Mouse (Mus musculus) retina, adult 2 months (tissue): Measurements from ENCODE around the gene Vezf1.

Experiments
- DNase-seq: peaks from one replicate; pipeline ENCODE4 v3.0.0-alpha.2; 2012; ENCODE audit warnings: low read depth, low spot score

The Vezf1 gene

GRCm38 (mm10) chr11:88053821-88054220, 14.3 kb upstream of the Vezf1 start:
- DNase-seq: no peak

- no peak for DNase-seq
Observed at GRCm38 (mm10) chr11:88054589-88054988, 13.5 kb upstream of the Vezf1 start.

DNA sequence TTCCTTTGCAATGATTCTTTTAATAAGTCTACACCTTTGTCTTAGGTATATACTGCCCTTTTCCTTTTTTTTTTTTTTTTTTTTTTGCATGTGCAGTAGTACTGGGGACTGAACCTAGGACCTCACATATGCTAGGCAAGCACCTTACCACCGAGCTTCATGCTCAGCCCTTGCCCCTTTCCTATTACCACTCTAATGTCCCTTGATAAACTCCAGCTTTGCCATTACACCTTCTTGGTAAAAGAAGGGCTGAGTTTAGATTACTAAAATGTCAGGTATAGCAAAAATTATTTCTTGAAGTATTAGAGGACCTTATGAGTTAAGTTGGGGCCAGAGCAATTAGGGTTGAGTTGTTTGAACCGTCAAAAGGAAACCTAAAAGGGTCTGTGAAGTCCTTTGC, 12.3 kb upstream of the Vezf1 start:
- no peak for DNase-seq

- DNase-seq: no peak
Observed at GRCm38 (mm10) chr11:88057788-88058187, 10.3 kb upstream of the Vezf1 start.

DNA sequence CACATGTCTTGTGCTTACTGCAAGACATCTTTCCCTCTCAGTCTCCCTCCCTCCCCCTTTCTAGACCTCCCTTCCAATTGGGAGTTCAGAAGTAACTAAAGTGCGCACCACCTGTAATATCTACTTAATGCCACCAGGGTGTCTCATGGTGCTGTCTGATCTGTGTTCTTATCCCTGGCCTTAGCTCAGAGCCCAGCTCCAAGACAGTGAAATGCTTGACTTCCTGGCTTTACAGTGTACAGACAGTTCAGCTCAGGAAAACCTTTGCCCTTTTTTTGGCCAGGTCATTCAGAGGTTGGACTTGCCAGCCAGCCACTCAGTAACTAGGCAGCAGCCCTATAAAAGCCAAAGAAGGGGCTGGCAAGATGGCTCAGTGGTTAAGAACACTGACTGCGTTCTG, 8.9 kb upstream of the Vezf1 start:
- DNase-seq: no peak

DNA sequence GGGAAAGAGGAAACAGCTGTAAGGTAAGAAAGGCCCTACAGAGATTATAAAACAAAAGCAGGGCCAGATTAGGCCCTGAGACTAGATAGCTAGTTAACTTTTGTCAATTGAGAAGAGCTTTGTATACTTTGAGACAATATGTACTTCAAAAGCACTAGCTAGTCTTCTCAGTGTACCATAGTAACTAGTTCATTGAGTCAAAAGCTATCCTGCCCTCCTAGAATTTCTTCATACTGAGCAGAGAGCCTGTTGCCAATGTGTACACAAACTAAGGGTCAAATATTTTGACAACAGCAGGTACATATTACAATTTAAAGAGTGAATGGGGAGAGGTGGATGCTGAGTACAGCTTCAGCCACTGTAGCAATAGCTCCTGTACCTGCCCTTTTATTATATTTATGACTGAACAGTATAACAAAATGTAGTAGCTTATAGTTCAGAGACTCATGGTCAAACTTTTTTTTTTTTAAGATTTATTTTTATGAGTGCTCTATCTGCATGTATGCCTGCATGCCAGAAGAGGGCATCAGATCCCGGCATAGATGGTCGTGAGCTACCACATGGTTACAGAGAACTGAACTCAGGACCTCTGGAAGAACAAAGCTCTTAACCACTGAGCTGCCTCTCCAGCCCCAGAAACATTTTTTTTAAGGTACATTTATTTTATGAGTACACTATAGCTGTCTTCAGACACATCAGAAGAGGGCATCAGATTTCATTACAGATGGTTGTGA, 6.0 kb upstream of the Vezf1 start:
- DNase-seq: no peak

GRCm38 (mm10) chr11:88065732-88066131, 2.3 kb upstream of the Vezf1 start:
- no peak for DNase-seq

- no peak for DNase-seq
Observed at GRCm38 (mm10) chr11:88067191-88067585, 891 bp upstream of the Vezf1 start.

GRCm38 (mm10) chr11:88068411-88069245, 549 bp downstream of the Vezf1 start:
- DNase-seq: peak; percentile 61

DNA sequence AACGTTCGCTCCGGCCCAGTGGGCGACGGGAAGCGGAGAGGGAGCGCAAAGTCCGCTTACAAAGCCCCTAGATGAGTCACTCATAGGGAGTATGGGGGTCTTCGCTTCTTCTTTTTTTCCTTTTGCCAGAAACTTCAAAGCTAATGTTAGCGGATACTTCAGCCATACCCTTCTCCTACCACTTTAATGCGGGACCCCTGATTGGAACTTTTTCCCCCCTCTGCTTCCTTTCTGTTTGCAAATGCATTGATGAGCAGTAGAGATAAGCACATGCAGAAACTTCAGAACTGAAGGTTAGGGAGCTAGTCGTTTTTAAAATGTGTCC, 1.1 kb downstream of the Vezf1 start:
- no peak for DNase-seq

- DNase-seq: no peak
Observed at GRCm38 (mm10) chr11:88070392-88070791, 2.3 kb downstream of the Vezf1 start.

DNA sequence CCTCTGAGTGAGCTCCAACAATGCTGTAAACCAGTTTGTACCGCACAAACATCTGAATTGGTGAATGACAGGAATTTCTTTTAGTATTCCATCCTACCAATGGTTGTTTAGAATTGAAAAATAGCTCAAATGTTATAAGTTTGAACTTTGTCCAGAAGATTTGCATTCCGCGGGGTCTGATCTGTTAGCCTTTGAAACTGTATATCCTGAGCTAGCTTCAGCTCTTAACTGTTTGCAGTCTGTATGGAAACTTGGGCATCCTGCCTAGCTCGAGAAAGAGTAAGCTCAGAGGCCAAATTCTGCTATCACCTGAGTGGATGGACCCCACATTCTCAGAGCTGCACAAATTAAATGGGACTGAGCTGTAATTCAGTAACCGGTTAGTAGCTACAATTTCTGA, 3.0 kb downstream of the Vezf1 start:
- no peak for DNase-seq

- DNase-seq: no peak
Observed at GRCm38 (mm10) chr11:88073343-88073875, 5.3 kb downstream of the Vezf1 start.

DNA sequence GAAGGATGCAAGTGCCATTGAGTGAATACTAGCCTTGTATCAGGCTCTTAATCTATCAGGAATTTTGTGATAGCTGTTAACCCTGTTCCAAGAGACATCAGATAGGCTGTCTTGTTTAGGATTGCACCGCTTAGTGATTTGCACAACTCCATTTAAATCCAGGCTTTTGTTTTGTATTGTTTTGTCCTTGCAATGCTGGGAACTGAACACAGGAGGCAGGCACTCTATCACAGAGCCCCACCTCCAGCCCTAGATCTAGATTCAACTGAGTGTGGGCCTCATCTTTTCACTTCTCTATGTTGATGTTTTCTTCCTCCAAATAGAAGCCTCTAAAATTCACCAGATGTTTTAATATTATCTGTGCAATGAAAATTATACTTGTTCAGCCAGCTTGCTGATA, 7.6 kb downstream of the Vezf1 start:
- no peak for DNase-seq

- DNase-seq: no peak
Observed at GRCm38 (mm10) chr11:88076394-88076793, 8.3 kb downstream of the Vezf1 start.

GRCm38 (mm10) chr11:88083699-88084098, 15.6 kb downstream of the Vezf1 start:
- no peak for DNase-seq

- peak; percentile 81 for DNase-seq
Observed at GRCm38 (mm10) chr11:88086737-88087627, 18.9 kb downstream of the Vezf1 start.

DNA sequence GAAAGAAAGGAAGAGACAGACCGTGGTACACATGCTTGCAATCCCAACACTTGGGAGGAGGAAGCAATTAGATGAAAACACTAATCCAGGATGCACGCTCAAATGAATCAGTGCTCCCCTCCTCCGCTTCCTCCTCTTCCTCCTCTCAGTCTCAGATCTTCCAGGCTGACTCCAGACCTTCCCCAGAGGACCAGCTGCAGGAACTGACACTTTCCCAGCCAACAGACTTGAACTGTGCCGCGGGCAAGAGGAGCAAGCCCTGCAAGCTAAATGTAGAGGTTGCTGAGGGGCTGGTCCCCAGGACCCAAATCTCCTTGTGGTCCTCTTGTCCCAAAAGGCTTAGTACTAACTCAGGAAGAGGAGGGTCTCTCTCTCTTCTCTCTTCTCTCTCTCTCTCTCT, 21.1 kb downstream of the Vezf1 start:
- no peak for DNase-seq

GRCm38 (mm10) chr11:88090293-88090692, 22.2 kb downstream of the Vezf1 start:
- DNase-seq: no peak

- no peak for DNase-seq
Observed at GRCm38 (mm10) chr11:88091949-88092348, 23.9 kb downstream of the Vezf1 start.

- DNase-seq: no peak
Observed at GRCm38 (mm10) chr11:88097173-88097572, 29.1 kb downstream of the Vezf1 start.
